Mouse (Mus musculus): ENCODE results near the gene Lrpprc. TPM values are rescaled to one million over a fixed set of nuclear protein-coding genes. Genes with fewer than 3 reads are reported as not detected.

The Lrpprc gene
- polyA plus RNA-seq, 1 experiment from 2014 or later: 36.2 TPM

DNA sequence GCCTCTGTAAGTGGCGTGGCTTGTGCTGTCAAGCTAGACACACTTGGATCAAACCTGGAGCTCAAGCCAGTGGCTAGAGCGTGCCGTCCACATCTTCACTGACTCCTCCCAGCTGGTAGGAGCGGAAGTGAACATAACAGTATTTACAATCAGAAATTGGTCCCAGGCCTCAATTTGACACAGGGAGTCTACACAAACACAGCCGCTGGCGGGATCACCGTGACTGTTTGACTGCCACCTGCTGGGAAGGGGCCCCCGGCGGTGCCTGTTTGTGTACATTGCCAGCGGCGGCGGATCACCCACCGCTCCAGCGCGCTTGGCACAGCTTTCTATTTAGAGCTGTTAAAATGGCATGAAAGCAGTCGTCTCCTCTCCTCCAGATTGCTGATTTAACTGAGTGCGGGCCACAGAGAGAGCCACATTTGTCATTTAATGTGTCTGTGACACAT is 81.2 kb downstream of the Lrpprc start:
- WGBS: 62% methylated on average over 17 of the region's 17 CpGs
- ATAC-seq (ENCODE audit: insufficient number of reproducible peaks, low FRiP score, low TSS enrichment, low read depth): no peak
- H3K9me3 ChIP-seq: no peaks in the 10 kb centered on the region
- H3K4me3 ChIP-seq: no peak overlapping the region
- H3K4me2 ChIP-seq: no peak overlapping the region
- no peak overlapping the region for H3K9ac ChIP-seq
- no peak overlapping the region for H3K27ac ChIP-seq
- no peaks in the 10 kb centered on the region for H3K27me3 ChIP-seq
- H3K4me1 ChIP-seq: no peaks in the 10 kb centered on the region
- H3K36me3 ChIP-seq: peaks cover 43% of the 10 kb centered on the region

DNA sequence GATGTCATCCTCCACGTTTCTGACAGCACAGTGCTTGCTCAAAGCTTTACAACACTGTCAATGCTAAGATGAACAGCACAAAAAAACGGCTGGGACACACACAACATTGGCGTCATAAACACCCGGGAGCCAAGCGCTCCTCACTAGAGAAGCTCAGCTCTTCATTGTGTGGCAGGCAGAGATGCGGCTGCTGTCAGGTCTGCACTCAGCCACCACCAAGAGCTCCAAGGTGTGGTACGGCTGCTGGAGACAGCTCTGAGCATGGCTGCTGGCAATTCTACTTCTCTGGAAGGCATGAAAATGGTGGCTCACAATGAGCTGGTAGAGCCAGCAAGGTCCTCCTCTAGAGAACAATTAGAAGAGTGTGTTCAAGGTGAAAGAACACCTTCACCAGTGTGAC is 81.8 kb downstream of the Lrpprc start:
- 84% methylated on average over 7 of the region's 7 CpGs for WGBS

DNA sequence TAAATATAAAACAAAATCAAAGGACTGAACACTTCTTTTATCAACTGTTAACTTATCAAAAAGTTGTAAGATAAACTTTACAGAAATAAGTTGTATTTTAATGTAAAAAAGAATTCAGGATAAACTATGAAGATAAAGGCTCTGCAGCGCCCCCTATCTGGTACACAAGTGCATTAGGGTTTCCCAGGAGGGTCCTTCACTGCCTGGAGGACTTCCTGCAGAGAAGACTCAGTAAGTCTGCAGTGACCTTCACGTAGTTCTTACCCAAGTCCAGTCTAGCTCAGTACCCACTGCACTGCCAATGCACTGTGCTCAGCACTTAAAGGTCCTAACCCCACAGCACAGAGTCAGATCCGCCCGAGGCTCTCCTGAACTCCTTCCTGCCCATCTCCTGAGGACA is 83.2 kb downstream of the Lrpprc start:
- Histone ChIP-seq H3K9me3 (no peaks in the 10 kb centered on the region), H3K9ac (no peak overlapping the region), H3K4me3 (no peak overlapping the region), H3K4me1 (peaks cover 2% of the 10 kb centered on the region; the same call in 1 of the 2 replicates), H3K36me3 (peaks cover 48% of the 10 kb centered on the region), H3K27me3 (no peaks in the 10 kb centered on the region), H3K4me2 (no peak overlapping the region), H3K27ac (no peak overlapping the region)
- WGBS: 61% methylated on average over 4 of the region's 4 CpGs
- no peak for ATAC-seq (ENCODE audit: insufficient number of reproducible peaks, low FRiP score, low TSS enrichment, low read depth)

More for the DNA sequence above, 81.8 kb downstream of the Lrpprc start:
- no peak for ATAC-seq (ENCODE audit: insufficient number of reproducible peaks, low FRiP score, low TSS enrichment, low read depth)
- Histone ChIP-seq H3K27ac (no peak overlapping the region), H3K36me3 (peaks cover 48% of the 10 kb centered on the region), H3K27me3 (no peaks in the 10 kb centered on the region), H3K4me3 (no peak overlapping the region), H3K9ac (no peak overlapping the region), H3K4me2 (no peak overlapping the region), H3K9me3 (no peaks in the 10 kb centered on the region), H3K4me1 (no peaks in the 10 kb centered on the region)

DNA sequence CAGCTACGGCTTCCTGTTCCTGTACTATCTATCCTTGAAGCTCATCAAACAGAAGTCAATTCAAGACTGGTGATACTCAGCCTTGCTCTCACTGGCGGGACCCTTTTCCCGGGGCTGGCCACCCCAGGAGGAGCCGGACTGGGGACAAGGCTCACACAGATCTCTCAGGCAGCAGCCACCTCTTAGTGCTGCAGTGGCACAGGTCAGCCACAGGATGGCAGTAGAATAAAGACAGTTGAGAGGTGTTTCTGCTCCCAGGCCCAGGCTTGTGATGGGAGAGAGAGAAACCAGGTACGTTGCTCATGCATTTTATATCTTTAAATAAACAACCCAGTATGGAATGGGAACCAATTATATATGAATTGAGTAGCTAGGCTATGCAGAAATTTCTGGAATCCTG is 91.9 kb downstream of the Lrpprc start:
- no peak overlapping the region for H3K27ac ChIP-seq
- no peak overlapping the region for H3K9ac ChIP-seq
- 0 out of 2 replicates have a peak, but pooled peaks cover 3% of the 10 kb centered on the region for H3K27me3 ChIP-seq
- ATAC-seq (ENCODE audit: insufficient number of reproducible peaks, low FRiP score, low TSS enrichment, low read depth): no peak
- peaks cover 14% of the 10 kb centered on the region for H3K4me1 ChIP-seq
- no peak overlapping the region for H3K4me3 ChIP-seq
- H3K4me2 ChIP-seq: no peak overlapping the region
- no peaks in the 10 kb centered on the region for H3K36me3 ChIP-seq
- 30% methylated on average over 5 of the region's 5 CpGs for WGBS
- no peaks in the 10 kb centered on the region for H3K9me3 ChIP-seq

DNA sequence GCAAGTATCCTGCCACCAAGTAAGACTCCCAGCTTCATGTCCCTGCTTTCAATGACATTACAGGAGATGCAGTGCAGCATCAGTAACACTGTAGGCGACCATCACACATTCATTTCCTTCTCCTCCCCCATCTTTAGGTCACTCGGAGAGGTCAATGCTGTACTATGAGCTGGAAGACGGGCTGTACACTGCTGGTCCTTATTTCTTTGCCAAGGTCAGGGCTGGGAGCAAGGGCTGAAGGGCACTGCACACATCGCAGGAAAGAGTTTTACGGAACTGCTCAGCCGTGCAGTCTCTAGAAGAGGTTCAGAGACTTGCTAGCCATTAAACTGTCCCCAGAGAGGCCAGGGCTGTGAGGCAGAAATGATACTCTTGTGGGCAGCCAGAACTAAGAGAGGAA is 94.1 kb downstream of the Lrpprc start:
- H3K9me3 ChIP-seq: no peaks in the 10 kb centered on the region
- 66% methylated on average over 6 of the region's 6 CpGs for WGBS

DNA sequence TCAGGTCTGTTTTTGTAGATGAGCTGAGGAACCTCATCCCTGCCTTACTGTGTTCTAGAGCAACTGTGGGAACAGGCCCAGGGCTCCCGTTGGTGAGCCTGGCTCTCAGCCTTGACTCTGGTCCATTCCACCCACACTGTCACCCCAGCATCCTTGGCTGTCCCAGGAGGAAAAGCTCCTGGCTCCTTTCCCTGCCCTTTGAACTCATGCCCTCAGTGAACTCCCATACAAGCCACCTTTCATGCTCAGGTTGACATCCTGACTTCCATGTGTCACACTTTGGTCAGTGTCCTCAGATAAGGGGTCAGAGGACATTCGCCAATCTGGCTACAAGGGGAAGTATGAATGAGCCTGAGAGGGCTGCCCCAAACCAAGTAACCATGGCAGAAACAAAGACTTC is 96.8 kb downstream of the Lrpprc start:
- Histone ChIP-seq H3K4me2 (no peak overlapping the region), H3K36me3 (no peaks in the 10 kb centered on the region), H3K27ac (no peak overlapping the region), H3K27me3 (0 out of 2 replicates have a peak, but pooled peaks cover 3% of the 10 kb centered on the region), H3K9ac (no peak overlapping the region), H3K9me3 (no peaks in the 10 kb centered on the region), H3K4me3 (no peak overlapping the region), H3K4me1 (peaks cover 5% of the 10 kb centered on the region; the same call in 1 of the 2 replicates)
- ATAC-seq (ENCODE audit: insufficient number of reproducible peaks, low FRiP score, low TSS enrichment, low read depth): no peak
- 73% methylated on average over 2 of the region's 2 CpGs for WGBS

More for the DNA sequence above, 94.1 kb downstream of the Lrpprc start:
- no peak overlapping the region for H3K27ac ChIP-seq
- no peak for ATAC-seq (ENCODE audit: insufficient number of reproducible peaks, low FRiP score, low TSS enrichment, low read depth)
- no peak overlapping the region for H3K9ac ChIP-seq
- H3K27me3 ChIP-seq: 0 out of 2 replicates have a peak, but pooled peaks cover 3% of the 10 kb centered on the region
- no peak overlapping the region for H3K4me3 ChIP-seq
- peaks cover 6% of the 10 kb centered on the region for H3K4me1 ChIP-seq
- no peak overlapping the region for H3K4me2 ChIP-seq
- no peaks in the 10 kb centered on the region for H3K36me3 ChIP-seq

DNA sequence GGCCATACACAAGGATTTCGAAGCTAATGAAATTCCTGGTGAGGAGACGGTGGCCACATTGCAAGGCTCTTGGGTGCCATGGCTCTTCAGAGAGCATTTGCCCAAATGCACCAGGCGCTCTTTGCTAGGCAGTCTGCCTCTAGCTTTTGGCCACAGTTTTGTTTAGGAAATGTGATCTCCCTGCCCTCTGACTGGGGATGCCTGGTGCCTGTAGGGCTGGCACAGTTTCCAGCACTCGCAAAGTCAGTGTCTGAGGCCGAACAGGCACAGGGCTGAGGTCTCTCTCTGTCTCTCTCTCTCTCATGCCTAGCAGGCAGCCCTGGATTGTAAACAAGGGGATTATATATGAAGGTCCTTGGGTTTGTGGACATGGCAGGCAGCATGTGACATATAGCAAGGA is 100.5 kb downstream of the Lrpprc start:
- 62% methylated on average over 5 of the region's 5 CpGs for WGBS
- no peak for ATAC-seq (ENCODE audit: insufficient number of reproducible peaks, low FRiP score, low TSS enrichment, low read depth)
- no peak overlapping the region for H3K27ac ChIP-seq
- no peak overlapping the region for H3K9ac ChIP-seq
- no peaks in the 10 kb centered on the region for H3K36me3 ChIP-seq
- H3K4me1 ChIP-seq: peaks cover 8% of the 10 kb centered on the region; the same call in 1 of the 2 replicates
- H3K4me3 ChIP-seq: no peak overlapping the region
- no peak overlapping the region for H3K4me2 ChIP-seq
- H3K9me3 ChIP-seq: no peaks in the 10 kb centered on the region
- H3K27me3 ChIP-seq: no peaks in the 10 kb centered on the region

DNA sequence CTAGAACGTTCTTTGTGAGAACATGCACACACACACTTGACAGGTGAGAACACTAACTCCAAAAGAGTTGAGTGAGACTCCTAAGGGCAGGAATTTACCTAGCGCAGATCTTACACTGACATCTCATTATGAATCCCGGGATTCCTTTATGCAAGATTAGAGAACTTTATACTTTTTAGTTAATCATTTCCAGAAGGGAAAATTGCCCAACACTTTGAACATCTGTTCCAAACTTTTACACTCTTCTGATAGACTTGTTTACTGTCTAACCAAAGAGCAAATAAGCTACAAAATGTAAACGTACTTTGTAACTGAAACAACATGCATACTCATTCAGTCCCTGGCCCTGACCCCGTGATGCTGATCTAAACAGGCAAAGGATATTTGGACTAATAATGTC is 101.3 kb downstream of the Lrpprc start:
- H3K4me1 ChIP-seq: peaks cover 9% of the 10 kb centered on the region; the same call in 1 of the 2 replicates
- no peak overlapping the region for H3K9ac ChIP-seq
- H3K4me3 ChIP-seq: no peak overlapping the region
- no peak overlapping the region for H3K4me2 ChIP-seq
- H3K27ac ChIP-seq: no peak overlapping the region
- H3K36me3 ChIP-seq: no peaks in the 10 kb centered on the region
- WGBS: 60% methylated on average over 5 of the region's 5 CpGs
- no peaks in the 10 kb centered on the region for H3K27me3 ChIP-seq
- ATAC-seq (ENCODE audit: insufficient number of reproducible peaks, low FRiP score, low TSS enrichment, low read depth): no peak
- no peaks in the 10 kb centered on the region for H3K9me3 ChIP-seq

DNA sequence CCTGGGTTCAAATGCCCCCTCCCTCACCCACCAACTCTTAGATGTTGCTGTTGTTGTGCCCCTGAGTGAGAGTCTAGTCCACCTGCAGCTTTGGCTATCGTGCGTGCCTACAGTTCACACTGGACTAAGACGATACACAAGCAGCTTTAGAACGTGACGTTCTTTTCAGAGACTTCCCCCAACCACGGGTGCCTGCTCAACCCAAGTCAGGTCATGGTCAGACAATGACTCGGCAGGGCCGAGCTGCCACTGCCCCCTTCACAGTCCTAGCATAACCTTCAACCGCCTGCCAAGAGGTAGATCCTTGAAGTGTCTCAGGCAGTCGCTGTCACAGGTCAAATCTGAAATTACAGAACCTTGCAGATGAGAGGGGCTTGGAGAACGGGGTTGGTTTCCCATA is 101.8 kb downstream of the Lrpprc start:
- H3K27ac ChIP-seq: no peak overlapping the region
- peaks cover 9% of the 10 kb centered on the region; the same call in 1 of the 2 replicates for H3K4me1 ChIP-seq
- no peak for ATAC-seq (ENCODE audit: insufficient number of reproducible peaks, low FRiP score, low TSS enrichment, low read depth)
- H3K36me3 ChIP-seq: no peaks in the 10 kb centered on the region
- WGBS: 88% methylated on average over 11 of the region's 11 CpGs
- H3K4me3 ChIP-seq: no peak overlapping the region
- no peaks in the 10 kb centered on the region for H3K9me3 ChIP-seq
- no peaks in the 10 kb centered on the region for H3K27me3 ChIP-seq
- no peak overlapping the region for H3K9ac ChIP-seq
- no peak overlapping the region for H3K4me2 ChIP-seq

DNA sequence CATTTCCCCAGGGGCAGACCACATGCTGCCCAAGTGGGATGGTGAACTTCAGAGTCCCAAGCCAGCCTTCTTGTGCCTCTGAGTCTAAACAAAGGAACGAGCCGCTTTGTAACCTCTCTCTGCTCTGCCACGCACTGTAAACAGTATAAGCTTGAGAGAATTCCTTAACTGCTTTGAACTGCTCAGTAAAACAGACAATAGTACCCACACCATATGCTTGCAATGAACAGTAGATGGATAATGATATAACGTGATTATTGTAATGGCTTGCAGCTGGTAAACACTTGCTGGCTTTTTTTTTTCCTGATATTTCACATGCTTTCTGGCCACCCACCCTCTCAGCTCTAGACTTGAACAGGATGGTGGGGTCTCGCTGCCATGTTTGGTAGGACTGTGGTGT is 102.6 kb downstream of the Lrpprc start:
- H3K4me2 ChIP-seq: no peak overlapping the region
- WGBS: 44% methylated on average over 5 of the region's 5 CpGs
- H3K9me3 ChIP-seq: no peaks in the 10 kb centered on the region
- H3K9ac ChIP-seq: no peak overlapping the region
- ATAC-seq (ENCODE audit: insufficient number of reproducible peaks, low FRiP score, low TSS enrichment, low read depth): no peak
- H3K27me3 ChIP-seq: no peaks in the 10 kb centered on the region
- no peak overlapping the region for H3K4me3 ChIP-seq
- peaks cover 9% of the 10 kb centered on the region; the same call in 1 of the 2 replicates for H3K4me1 ChIP-seq
- no peaks in the 10 kb centered on the region for H3K36me3 ChIP-seq
- H3K27ac ChIP-seq: no peak overlapping the region

DNA sequence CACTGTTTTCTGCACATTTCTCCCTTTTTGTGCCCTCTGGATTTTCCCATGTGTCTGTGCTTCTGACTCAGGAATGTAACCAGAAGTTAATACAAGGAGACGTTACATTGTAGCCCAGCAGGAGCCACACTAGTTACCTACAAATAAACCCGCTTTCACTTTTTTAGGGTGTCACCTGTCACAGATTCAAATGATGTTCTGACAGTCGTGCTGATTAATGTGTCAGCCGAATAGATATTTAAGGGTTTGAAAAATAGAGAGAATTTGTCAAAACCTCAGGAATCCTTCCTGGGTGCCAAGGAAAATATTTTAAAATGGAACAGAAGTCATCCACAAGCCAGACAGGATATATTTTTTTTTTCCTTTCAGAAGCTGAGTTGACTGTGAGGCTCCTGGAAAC is 105.3 kb downstream of the Lrpprc start:
- H3K27ac ChIP-seq: no peak overlapping the region
- ATAC-seq (ENCODE audit: insufficient number of reproducible peaks, low FRiP score, low TSS enrichment, low read depth): no peak
- 49% methylated on average over 4 of the region's 4 CpGs for WGBS

DNA sequence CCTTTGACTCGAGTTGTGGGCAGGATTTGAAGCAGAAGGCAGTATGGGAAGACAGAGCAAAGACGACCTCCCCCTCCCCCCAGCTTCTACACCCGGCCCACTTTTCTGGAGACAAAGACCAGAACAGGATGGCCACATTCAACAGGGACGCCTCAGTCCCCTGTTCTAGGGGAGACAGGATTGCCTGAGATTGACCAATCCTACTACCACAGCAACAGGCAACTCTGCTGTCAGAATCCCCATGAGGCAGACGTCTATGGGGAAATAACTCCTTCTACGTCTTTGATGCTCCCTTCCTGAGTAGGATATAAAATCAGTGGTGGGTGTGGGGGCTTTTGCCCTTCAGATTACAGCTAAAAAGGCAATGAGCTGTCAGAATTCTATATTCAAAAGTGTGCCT is 106.3 kb downstream of the Lrpprc start:
- Histone ChIP-seq H3K27me3 (0 out of 2 replicates have a peak, but pooled peaks cover 4% of the 10 kb centered on the region), H3K4me2 (no peak overlapping the region), H3K27ac (no peak overlapping the region), H3K9ac (no peak overlapping the region), H3K36me3 (no peaks in the 10 kb centered on the region), H3K9me3 (no peaks in the 10 kb centered on the region), H3K4me3 (no peak overlapping the region), H3K4me1 (peaks cover 6% of the 10 kb centered on the region; the same call in 1 of the 2 replicates)
- WGBS: 33% methylated on average over 6 of the region's 6 CpGs
- no peak for ATAC-seq (ENCODE audit: insufficient number of reproducible peaks, low FRiP score, low TSS enrichment, low read depth)

More for the DNA sequence above, 105.3 kb downstream of the Lrpprc start:
- 0 out of 2 replicates have a peak, but pooled peaks cover 4% of the 10 kb centered on the region for H3K27me3 ChIP-seq
- H3K4me3 ChIP-seq: no peak overlapping the region
- H3K9me3 ChIP-seq: no peaks in the 10 kb centered on the region
- H3K36me3 ChIP-seq: no peaks in the 10 kb centered on the region
- no peak overlapping the region for H3K9ac ChIP-seq
- no peak overlapping the region for H3K4me2 ChIP-seq
- H3K4me1 ChIP-seq: peaks cover 9% of the 10 kb centered on the region; the same call in 1 of the 2 replicates
